Mouse (Mus musculus): ENCODE measurements around the gene Lyrm9. TPM values are rescaled to one million over a fixed set of nuclear protein-coding genes. Genes with fewer than 3 reads are reported as not detected.

The Lyrm9 gene
- polyA plus RNA-seq, 1 experiment from 2014 or later = 37.9 TPM

DNA sequence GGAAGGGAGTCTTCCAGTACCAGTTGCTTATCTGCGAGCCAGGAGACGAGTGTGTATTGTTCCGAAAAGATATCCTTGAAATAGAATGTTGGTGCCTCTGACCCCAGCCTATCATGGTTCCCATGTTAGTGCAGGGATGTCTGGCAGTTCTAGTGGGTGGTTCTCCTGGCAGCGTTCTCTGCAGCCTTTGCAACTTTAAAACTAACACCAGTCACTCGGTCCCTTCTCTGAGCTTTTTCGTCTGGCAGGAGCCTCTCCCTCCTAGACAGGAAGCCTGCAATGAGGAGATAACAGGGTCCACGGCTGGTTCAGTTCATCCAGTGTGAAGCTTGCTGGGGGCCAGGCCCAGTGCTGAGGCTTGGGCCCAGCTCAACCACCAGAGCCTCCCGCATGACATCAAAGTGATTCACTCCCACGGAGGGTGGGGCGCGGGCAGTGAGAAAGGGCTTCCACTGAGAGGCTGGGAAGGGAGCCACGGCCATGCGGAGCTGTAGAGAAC, 6.5 kb downstream of the Lyrm9 start:
- no peaks in the 10 kb centered on the region for H3K9me3 ChIP-seq (replicated peaks)
- no peaks in the 10 kb centered on the region for H3K27me3 ChIP-seq
- H3K4me1 ChIP-seq (replicated peaks) = peaks cover 61% of the 10 kb centered on the region
- no peak overlapping the region for H3K4me3 ChIP-seq
- no peak overlapping the region for H3K9ac ChIP-seq
- peak overlapping the region; percentile 69 for H3K27ac ChIP-seq
- no peaks in the 10 kb centered on the region for H3K36me3 ChIP-seq
- ATAC-seq (replicated peaks; ENCODE audit: insufficient number of reproducible peaks, insufficient read depth, low FRiP score, low read depth) = peak; percentile 79
- WGBS = 16% methylated on average over 13 of the region's 13 CpGs
- H3K4me2 ChIP-seq = 0 out of 2 replicates have a peak overlapping the region, but pooled peaks have one; percentile 16

DNA sequence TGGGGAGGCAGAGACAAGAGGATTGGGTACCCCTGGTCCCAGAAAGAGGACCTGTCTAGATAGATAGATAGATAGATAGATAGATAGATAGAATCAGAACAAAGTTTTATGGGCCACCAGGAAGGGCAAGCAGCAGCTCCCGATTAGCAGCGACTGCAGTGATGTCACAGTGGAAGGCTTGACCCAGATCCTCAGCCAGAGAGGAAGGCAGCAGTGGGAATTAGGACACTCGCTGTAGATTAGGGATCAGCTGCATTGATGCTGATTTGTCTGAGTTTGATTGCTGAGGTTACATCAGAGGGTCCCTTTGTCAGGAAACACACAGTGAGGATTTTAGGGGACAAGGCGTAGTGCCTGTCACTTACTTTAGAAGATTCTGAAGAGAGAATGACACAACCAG, 10.1 kb downstream of the Lyrm9 start:
- Histone ChIP-seq H3K9me3 (replicated peaks) (no peaks in the 10 kb centered on the region), H3K9ac (no peak overlapping the region), H3K4me3 (no peak overlapping the region), H3K36me3 (peaks cover 11% of the 10 kb centered on the region; the same call in 1 of the 2 replicates), H3K4me1 (replicated peaks) (peaks cover 29% of the 10 kb centered on the region), H3K4me2 (no peak overlapping the region), H3K27me3 (no peaks in the 10 kb centered on the region), H3K27ac (no peak overlapping the region)
- no peak for ATAC-seq (replicated peaks; ENCODE audit: insufficient number of reproducible peaks, insufficient read depth, low FRiP score, low read depth)
- whole genome bisulfite sequencing = 84% methylated on average over 4 of the region's 4 CpGs

DNA sequence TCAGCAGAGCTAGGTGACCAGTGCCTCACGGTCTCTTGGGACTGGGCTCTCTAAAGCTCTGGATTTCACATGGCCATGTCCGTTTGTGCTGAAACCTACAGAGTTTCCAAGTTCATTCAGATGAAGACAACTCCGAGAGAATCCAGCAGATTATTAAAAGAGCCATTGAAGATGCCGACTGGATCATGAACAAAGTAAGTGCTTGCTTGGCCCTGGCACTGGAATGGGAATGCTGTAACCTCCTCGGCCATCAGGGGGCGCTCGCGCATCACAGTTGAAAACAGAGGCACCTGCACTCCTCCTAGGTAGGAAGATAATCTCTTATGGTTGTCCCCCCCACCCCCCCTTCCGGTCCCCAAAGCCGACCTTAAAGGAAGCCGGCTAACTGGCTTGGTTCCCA, 11.6 kb downstream of the Lyrm9 start:
- H3K9me3 ChIP-seq (replicated peaks) = no peaks in the 10 kb centered on the region
- ATAC-seq (replicated peaks; ENCODE audit: insufficient number of reproducible peaks, insufficient read depth, low FRiP score, low read depth) = no peak
- H3K9ac ChIP-seq = no peak overlapping the region
- no peak overlapping the region for H3K4me3 ChIP-seq
- peaks cover 11% of the 10 kb centered on the region; the same call in 1 of the 2 replicates for H3K36me3 ChIP-seq
- peaks cover 14% of the 10 kb centered on the region for H3K4me1 ChIP-seq (replicated peaks)
- H3K4me2 ChIP-seq = no peak overlapping the region
- H3K27ac ChIP-seq = no peak overlapping the region
- no peaks in the 10 kb centered on the region for H3K27me3 ChIP-seq
- 13% methylated on average over 11 of the region's 11 CpGs for WGBS

DNA sequence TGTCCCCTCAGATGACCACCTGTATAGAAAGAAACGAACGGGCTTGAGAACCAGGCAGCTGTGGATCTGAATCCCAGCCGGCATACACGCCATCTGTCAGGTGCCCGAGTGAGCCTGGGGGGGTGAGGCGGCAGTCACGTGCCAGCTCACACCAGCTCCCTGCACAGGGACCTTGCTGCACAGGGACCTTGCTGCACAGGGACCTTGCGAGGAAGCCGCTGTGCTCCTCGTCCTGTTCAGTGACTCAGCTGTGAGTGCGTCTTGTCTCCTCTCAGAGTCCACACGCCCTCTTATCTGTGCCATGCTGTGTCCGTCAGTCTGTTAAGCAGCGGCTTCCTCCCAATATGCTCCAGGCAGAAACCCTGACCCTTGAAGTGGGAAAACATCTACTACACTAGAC, 13.1 kb downstream of the Lyrm9 start:
- H3K9me3 ChIP-seq (replicated peaks) = no peaks in the 10 kb centered on the region
- H3K4me2 ChIP-seq = no peak overlapping the region
- no peak overlapping the region for H3K9ac ChIP-seq
- H3K27me3 ChIP-seq = no peaks in the 10 kb centered on the region
- H3K4me3 ChIP-seq = no peak overlapping the region
- ATAC-seq (replicated peaks; ENCODE audit: insufficient number of reproducible peaks, insufficient read depth, low FRiP score, low read depth) = no peak
- H3K4me1 ChIP-seq (replicated peaks) = 0 out of 2 replicates have a peak, but pooled peaks cover 2% of the 10 kb centered on the region
- 67% methylated on average over 14 of the region's 14 CpGs for whole genome bisulfite sequencing
- H3K36me3 ChIP-seq = peaks cover 11% of the 10 kb centered on the region; the same call in 1 of the 2 replicates
- no peak overlapping the region for H3K27ac ChIP-seq

DNA sequence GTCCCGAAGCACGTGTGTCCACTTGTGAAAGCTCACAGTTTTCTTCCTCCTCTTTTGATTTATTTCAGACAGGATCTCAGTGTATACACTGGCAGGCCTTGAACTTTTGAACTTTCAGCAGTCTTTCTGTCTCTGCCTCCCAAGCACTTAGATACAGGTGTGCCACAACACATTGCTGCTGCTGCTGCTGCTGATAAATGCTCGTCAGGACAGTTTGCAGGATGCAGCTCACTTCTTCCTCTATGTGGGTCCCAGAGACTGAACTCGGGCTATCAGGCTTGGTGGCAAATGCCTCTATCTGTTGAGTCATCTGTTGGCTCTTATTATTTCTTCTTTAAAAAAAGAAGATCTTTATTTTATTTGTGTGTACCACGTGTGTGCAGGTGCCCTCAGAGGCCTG, 13.8 kb downstream of the Lyrm9 start:
- H3K36me3 ChIP-seq = peaks cover 11% of the 10 kb centered on the region; the same call in 1 of the 2 replicates
- 0 out of 2 replicates have a peak, but pooled peaks cover 2% of the 10 kb centered on the region for H3K4me1 ChIP-seq (replicated peaks)
- no peak overlapping the region for H3K4me3 ChIP-seq
- H3K27me3 ChIP-seq = no peaks in the 10 kb centered on the region
- H3K9me3 ChIP-seq (replicated peaks) = no peaks in the 10 kb centered on the region
- H3K4me2 ChIP-seq = no peak overlapping the region
- ATAC-seq (replicated peaks; ENCODE audit: insufficient number of reproducible peaks, insufficient read depth, low FRiP score, low read depth) = no peak
- 70% methylated on average over 5 of the region's 5 CpGs for WGBS
- H3K27ac ChIP-seq = no peak overlapping the region
- no peak overlapping the region for H3K9ac ChIP-seq

DNA sequence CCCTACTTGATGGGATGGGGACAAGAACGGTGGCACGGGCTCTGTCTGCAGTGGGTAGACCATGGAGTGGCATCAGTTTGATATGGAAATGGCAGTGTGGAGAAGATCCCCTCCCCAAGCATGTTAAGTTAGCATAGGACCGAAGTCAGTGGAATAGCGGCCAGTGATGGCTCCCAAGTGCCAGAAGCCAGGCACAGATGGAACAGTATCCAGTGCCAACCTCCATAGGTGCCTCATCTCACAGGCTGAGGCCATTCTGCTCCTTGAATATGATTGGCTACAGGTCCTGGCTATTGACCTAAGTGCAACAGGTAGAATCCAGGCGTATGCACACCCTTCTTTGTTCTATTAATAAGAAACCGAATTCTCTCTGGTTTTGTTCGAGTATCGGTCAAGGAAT, 15.6 kb downstream of the Lyrm9 start:
- H3K9ac ChIP-seq = no peak overlapping the region
- no peak overlapping the region for H3K4me3 ChIP-seq
- H3K27me3 ChIP-seq = no peaks in the 10 kb centered on the region
- H3K4me1 ChIP-seq (replicated peaks) = 0 out of 2 replicates have a peak, but pooled peaks cover 2% of the 10 kb centered on the region
- H3K4me2 ChIP-seq = no peak overlapping the region
- peaks cover 11% of the 10 kb centered on the region; the same call in 1 of the 2 replicates for H3K36me3 ChIP-seq
- 92% methylated on average over 8 of the region's 8 CpGs for WGBS
- H3K9me3 ChIP-seq (replicated peaks) = no peaks in the 10 kb centered on the region
- no peak overlapping the region for H3K27ac ChIP-seq
- ATAC-seq (replicated peaks; ENCODE audit: insufficient number of reproducible peaks, insufficient read depth, low FRiP score, low read depth) = no peak

DNA sequence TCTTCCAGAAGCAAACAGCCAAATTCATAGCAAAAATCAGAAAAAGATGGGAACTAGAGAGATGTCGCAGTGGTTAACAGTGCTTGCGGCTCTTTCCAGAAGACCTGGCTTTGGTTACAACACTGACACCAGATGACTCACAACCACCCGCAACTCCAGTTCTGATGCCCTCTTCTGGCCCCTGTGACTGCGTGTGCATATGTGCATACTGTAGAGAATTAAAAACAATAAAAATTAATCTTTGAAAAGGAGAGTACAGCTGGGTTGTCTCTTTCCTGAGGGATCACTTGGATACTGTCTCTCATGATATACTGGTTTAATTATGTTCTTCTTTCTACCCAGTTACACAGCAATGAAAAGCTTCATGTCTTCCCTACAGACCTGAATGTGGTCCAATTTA, 20.2 kb downstream of the Lyrm9 start:
- Histone ChIP-seq H3K9ac (no peak overlapping the region), H3K4me2 (no peak overlapping the region), H3K27ac (no peak overlapping the region), H3K27me3 (no peaks in the 10 kb centered on the region), H3K9me3 (replicated peaks) (no peaks in the 10 kb centered on the region), H3K36me3 (no peaks in the 10 kb centered on the region), H3K4me3 (no peak overlapping the region), H3K4me1 (replicated peaks) (no peaks in the 10 kb centered on the region)
- no peak for ATAC-seq (replicated peaks; ENCODE audit: insufficient number of reproducible peaks, insufficient read depth, low FRiP score, low read depth)
- 83% methylated on average over 4 of the region's 4 CpGs for WGBS

DNA sequence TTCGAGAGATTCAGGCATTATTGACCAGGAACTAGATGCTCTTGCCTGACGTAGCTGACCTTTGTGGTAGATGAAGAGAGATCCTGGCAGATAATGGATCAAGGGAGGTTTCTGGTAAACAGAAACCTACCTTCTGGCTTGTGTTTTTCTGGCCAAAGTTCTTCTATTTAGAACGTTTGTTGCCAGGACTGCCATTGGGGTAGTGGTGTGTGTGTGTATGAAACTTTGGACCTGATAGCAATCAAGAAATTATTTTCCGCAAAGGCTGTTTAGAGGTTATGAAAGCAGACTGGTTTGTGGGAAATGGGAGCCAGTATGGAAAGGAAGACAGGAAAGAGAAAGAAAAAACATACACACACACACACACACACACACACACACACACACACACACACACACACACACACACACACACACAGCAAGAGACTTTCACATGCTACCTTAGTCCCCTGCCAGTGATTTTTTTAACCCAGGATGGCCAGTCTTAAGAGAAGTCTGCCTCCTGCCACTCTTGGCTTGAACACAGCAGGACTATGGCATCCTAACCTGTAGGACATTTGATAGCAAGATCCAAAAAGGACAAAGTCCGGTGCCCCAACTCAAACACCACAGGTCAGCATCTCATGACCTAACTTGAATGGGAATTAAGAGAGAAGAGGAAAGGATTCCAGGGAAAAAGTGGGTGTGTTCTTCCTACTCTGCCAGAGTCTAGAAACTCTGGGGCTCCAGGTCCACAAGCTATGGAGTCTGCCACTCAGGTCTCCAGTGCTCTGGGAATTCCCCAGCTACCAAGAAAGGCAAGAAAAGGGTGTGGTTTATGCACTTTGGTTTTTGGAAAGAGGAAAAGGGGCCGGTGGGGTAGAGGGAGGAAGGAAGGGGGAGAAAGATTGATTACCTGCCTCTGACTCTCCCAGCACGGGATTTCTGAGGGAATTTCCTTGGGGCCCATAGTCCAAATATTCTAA, 21.8 kb downstream of the Lyrm9 start:
- no peaks in the 10 kb centered on the region for H3K27me3 ChIP-seq
- no peaks in the 10 kb centered on the region for H3K4me1 ChIP-seq (replicated peaks)
- H3K4me3 ChIP-seq = no peak overlapping the region
- no peak overlapping the region for H3K9ac ChIP-seq
- H3K36me3 ChIP-seq = no peaks in the 10 kb centered on the region
- ATAC-seq (replicated peaks; ENCODE audit: insufficient number of reproducible peaks, insufficient read depth, low FRiP score, low read depth) = no peak
- 57% methylated on average over 7 of the region's 7 CpGs for WGBS
- H3K9me3 ChIP-seq (replicated peaks) = no peaks in the 10 kb centered on the region
- H3K27ac ChIP-seq = no peak overlapping the region
- H3K4me2 ChIP-seq = no peak overlapping the region

DNA sequence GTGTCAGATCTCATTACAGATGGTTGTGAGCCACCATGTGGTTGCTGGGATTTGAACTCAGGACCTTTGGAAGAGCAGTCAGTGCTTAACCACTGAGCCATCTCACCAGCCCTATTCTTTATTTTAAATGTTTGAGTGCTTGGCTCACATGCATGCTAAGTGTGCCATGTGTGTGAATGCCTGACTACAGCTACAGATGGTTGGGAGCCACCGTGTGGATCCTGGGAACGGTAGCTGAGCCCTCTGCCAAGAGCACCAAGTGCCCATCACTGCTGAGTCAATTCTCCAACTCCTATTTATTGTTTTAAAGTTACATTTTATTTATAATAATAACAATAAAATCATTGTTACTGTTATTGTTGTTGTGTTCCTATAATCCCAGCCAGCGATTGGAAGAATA, 23.5 kb downstream of the Lyrm9 start:
- ATAC-seq (replicated peaks; ENCODE audit: insufficient number of reproducible peaks, insufficient read depth, low FRiP score, low read depth) = no peak
- Histone ChIP-seq H3K27ac (no peak overlapping the region), H3K36me3 (no peaks in the 10 kb centered on the region), H3K27me3 (no peaks in the 10 kb centered on the region), H3K4me3 (no peak overlapping the region), H3K9me3 (replicated peaks) (no peaks in the 10 kb centered on the region), H3K4me1 (replicated peaks) (no peaks in the 10 kb centered on the region), H3K9ac (no peak overlapping the region), H3K4me2 (no peak overlapping the region)
- WGBS = 85% methylated on average over 3 of the region's 3 CpGs

DNA sequence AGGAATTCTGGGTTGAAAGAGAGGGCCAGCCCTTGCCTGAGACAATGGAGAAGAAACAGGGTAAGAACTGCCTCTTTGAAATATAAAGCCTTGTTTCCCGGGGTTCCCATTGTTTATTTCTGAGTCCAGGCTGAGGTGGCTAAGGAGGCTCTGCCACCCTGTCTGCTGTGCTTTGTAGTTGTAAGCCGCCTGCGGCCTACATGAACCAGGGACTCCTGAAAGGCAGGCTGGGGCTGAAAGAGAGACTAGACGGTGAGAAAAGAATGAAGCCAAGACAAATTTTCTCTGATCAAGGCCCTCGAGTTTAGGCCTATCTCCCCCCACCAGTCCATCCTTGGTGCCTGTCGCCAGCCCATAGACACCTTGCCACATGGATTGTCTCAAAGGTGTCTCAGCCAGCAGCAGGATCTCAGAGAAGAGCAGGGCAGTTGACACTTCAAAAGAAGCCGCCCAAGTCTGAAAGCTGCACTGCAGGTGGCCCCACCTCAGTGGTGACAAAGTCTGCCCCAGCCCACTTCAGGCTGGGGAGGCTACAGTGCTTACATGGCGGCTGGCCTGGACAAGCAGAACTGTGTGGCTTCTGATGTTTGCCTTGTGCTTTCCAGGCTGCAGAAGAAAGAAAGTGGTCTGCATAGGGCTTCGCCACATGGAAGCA, 25.0 kb downstream of the Lyrm9 start:
- Histone ChIP-seq H3K27ac (peak overlapping the region; percentile 57; the same call in 1 of the 2 replicates), H3K4me2 (no peak overlapping the region)

DNA sequence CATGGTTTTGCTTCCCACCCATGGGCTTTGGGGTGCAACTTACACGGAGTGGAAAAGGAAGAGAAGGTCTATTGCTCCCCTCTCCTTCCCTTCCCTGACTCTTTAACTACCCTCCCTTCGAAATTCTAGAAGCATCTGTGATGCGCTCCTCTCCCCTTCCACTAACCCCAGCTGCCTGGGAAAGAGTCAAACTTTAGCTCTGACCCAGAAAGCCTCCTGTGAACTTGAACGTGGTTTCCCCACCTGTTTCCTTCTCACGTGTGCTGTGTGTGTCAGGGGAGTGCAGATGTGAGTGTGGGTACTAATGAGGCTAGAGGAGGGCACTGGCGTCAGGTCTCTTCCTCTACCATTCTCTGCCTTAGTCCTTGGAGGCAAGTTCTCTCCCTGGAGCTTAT, 25.5 kb downstream of the Lyrm9 start:
- H3K9me3 ChIP-seq (replicated peaks) = no peaks in the 10 kb centered on the region
- H3K36me3 ChIP-seq = no peaks in the 10 kb centered on the region
- 52% methylated on average over 6 of the region's 6 CpGs for WGBS
- H3K4me1 ChIP-seq (replicated peaks) = no peaks in the 10 kb centered on the region
- ATAC-seq (replicated peaks; ENCODE audit: insufficient number of reproducible peaks, insufficient read depth, low FRiP score, low read depth) = no peak; the same call in 1 of the 2 replicates
- H3K4me2 ChIP-seq = no peak overlapping the region
- H3K27me3 ChIP-seq = no peaks in the 10 kb centered on the region
- H3K27ac ChIP-seq = peak overlapping the region; percentile 57; the same call in 1 of the 2 replicates
- no peak overlapping the region for H3K9ac ChIP-seq
- no peak overlapping the region for H3K4me3 ChIP-seq

More for the DNA sequence above, 25.0 kb downstream of the Lyrm9 start:
- Histone ChIP-seq H3K4me1 (replicated peaks) (no peaks in the 10 kb centered on the region), H3K9me3 (replicated peaks) (no peaks in the 10 kb centered on the region), H3K36me3 (no peaks in the 10 kb centered on the region), H3K27me3 (no peaks in the 10 kb centered on the region), H3K9ac (no peak overlapping the region), H3K4me3 (no peak overlapping the region)
- no peak for ATAC-seq (replicated peaks; ENCODE audit: insufficient number of reproducible peaks, insufficient read depth, low FRiP score, low read depth)
- WGBS = 49% methylated on average over 9 of the region's 9 CpGs
